Mouse (Mus musculus): Measurements from ENCODE around the gene Mcl1.

The Mcl1 gene

GRCm38 (mm10) chr3:95706273-95706672 lies 47.7 kb downstream of the Mcl1 start:
- no peak for DNase-seq (ENCODE audit: extremely low read depth, low read depth, low spot score)

GRCm38 (mm10) chr3:95707497-95707896 lies 48.9 kb downstream of the Mcl1 start:
- DNase-seq (ENCODE audit: extremely low read depth, low read depth, low spot score) = no peak

GRCm38 (mm10) chr3:95709044-95709443 lies 50.5 kb downstream of the Mcl1 start:
- no peak for DNase-seq (ENCODE audit: extremely low read depth, low read depth, low spot score)

GRCm38 (mm10) chr3:95709967-95710366 lies 51.4 kb downstream of the Mcl1 start:
- DNase-seq (ENCODE audit: extremely low read depth, low read depth, low spot score) = no peak
